Mouse (Mus musculus): ENCODE data around the gene Olfr679.

DNA sequence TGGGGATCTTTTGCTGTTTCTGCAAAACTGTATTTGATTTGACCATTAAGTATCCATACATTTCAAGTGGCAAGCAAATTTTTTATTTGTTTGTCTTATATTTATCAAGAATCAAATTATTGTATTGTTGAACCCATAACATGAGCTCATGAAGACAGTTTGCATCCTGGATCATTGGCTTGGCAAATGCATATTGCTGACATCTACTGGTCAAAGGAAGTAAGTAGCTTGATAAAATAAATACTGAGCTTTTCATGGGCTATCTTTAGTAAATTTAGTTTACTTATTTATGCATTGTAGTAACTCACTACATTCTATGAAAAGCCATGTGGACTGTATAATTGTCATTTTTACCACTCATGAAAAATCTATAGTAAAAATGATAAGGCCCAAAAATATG is 22.1 kb upstream of the Olfr679 start:
- TF ChIP-seq POLR2A (IDR thresholded peaks at IDR 0.05; ENCODE audit: borderline replicate concordance, insufficient read depth, low read length) (no peak), CTCF (IDR thresholded peaks at IDR 0.05; ENCODE audit: borderline replicate concordance, insufficient read depth, low read depth, low read length) (no peak)

All from cerebellum, adult 2 months (tissue).